Mouse (Mus musculus) MEL (cell line): ENCODE measurements around the gene Ippk. TPM values are rescaled to one million over a fixed set of nuclear protein-coding genes. Genes with fewer than 3 reads are reported as not detected.
A peak's percentile ranks its signal among the peaks of the same experiment; 100 is the strongest.

Experiments used
- DNase-seq: peaks from one replicate; pipeline ENCODE4 v3.0.0; 2011; ENCODE audit warnings: low read depth, low spot score
- H3K27ac ChIP-seq: 2 replicates; pipeline ENCODE4 v1.5.1; 2012; ENCODE audit warnings: low read depth, mild to moderate bottlenecking, control low read depth, low read length, moderate library complexity; ENCODE audit not compliant: control insufficient read depth
- H3K27me3 ChIP-seq, 2 experiments: fragments of 150-350 bp in 1 of 2; sonication (generic) in 1 of 2; 2 replicates each; pipeline ENCODE4 v1.6.1; 2012; ENCODE audit warnings: low read length in 2 of 2, mild to moderate bottlenecking in 2 of 2, improper control_type of control experiment in 1 of 2, moderate library complexity in 1 of 2; ENCODE audit not compliant: insufficient read depth in 2 of 2, control insufficient read depth in 1 of 2
- H3K36me3 ChIP-seq, 2 experiments: 2 replicates each; pipeline ENCODE4 v1.6.1; 2012 to 2014; ENCODE audit warnings: low read length in 2 of 2, improper control_type of control experiment in 1 of 2, inconsistent platforms in 1 of 2, mild to moderate bottlenecking in 1 of 2; ENCODE audit not compliant: insufficient read depth in 2 of 2, control insufficient read depth in 1 of 2
- H3K4me1 ChIP-seq, 2 experiments: fragments of 150-350 bp in 1 of 2; sonication (generic) in 1 of 2; 2 replicates each; pipeline ENCODE4 v1.6.1; 2012; ENCODE audit warnings: low read length in 2 of 2, improper control_type of control experiment in 1 of 2, mild to moderate bottlenecking in 1 of 2; ENCODE audit not compliant: insufficient read depth in 2 of 2, control insufficient read depth in 1 of 2
- H3K4me3 ChIP-seq, 2 experiments: fragments of 150-350 bp in 1 of 2; sonication (generic) in 1 of 2; 2 replicates each; pipeline ENCODE4 v1.5.1; 2012; ENCODE audit warnings: low read depth in 2 of 2, low read length in 2 of 2, mild to moderate bottlenecking in 2 of 2, moderate library complexity in 2 of 2, control low read depth in 1 of 2, improper control_type of control experiment in 1 of 2; ENCODE audit not compliant: control insufficient read depth in 1 of 2, insufficient read depth in 1 of 2
- H3K79me2 ChIP-seq: 2 replicates; pipeline ENCODE4 v1.6.1; 2012; ENCODE audit warnings: mild to moderate bottlenecking, low read length, moderate library complexity; ENCODE audit not compliant: control insufficient read depth, poor library complexity, insufficient read depth
- H3K9ac ChIP-seq: 2 replicates; pipeline ENCODE4 v1.6.1; 2012; ENCODE audit warnings: low read depth, mild to moderate bottlenecking, control low read depth, low read length, moderate library complexity; ENCODE audit not compliant: control insufficient read depth, poor library complexity, severe bottlenecking
- H3K9me3 ChIP-seq: fragments of 150-350 bp; sonication (generic); replicated peaks from 2 replicates; pipeline ENCODE4 v1.6.1; 2012; ENCODE audit warnings: mild to moderate bottlenecking, low read length, improper control_type of control experiment, moderate library complexity; ENCODE audit not compliant: insufficient read depth
- CHD2 ChIP-seq: IDR thresholded peaks from 2 replicates; pipeline ENCODE4 v1.6.1; 2011; ENCODE audit warnings: low read length, improper control_type of control experiment
- EP300 ChIP-seq, 2 experiments: IDR thresholded peaks; 2 replicates each; pipeline ENCODE4 v1.6.1; 2011; ENCODE audit warnings: improper control_type of control experiment in 2 of 2, low read length in 2 of 2, low read depth in 1 of 2, mild to moderate bottlenecking in 1 of 2
- ETS1 ChIP-seq: IDR thresholded peaks from 2 replicates; pipeline ENCODE4 v1.6.1; 2012; ENCODE audit warnings: low read depth, mild to moderate bottlenecking, inconsistent platforms, low read length, improper control_type of control experiment, moderate library complexity
- GABPA ChIP-seq: IDR thresholded peaks from 2 replicates; pipeline ENCODE4 v1.6.1; 2012; ENCODE audit warnings: low read depth, mild to moderate bottlenecking, inconsistent platforms, low read length, improper control_type of control experiment, moderate library complexity
- GATA1 ChIP-seq: IDR thresholded peaks from 2 replicates; pipeline ENCODE4 v1.6.1; 2011; ENCODE audit warnings: low read depth, low read length, improper control_type of control experiment
- MAX ChIP-seq: IDR thresholded peaks from 2 replicates; pipeline ENCODE4 v1.6.1; 2011; ENCODE audit warnings: low read length, improper control_type of control experiment
- NELFE ChIP-seq: IDR thresholded peaks from 2 replicates; pipeline ENCODE4 v1.6.1; 2011; ENCODE audit warnings: low read depth, low read length, improper control_type of control experiment
- NRF1 ChIP-seq: IDR thresholded peaks from 2 replicates; pipeline ENCODE4 v1.6.1; 2014; ENCODE audit warnings: low read depth, mild to moderate bottlenecking, inconsistent platforms, low read length, improper control_type of control experiment, moderate library complexity; ENCODE audit not compliant: poor library complexity, insufficient read depth, severe bottlenecking
- POLR2A ChIP-seq, 2 experiments: IDR thresholded peaks; 2 replicates each; pipeline ENCODE4 v1.6.1; 2011 to 2012; ENCODE audit warnings: low read length in 2 of 2, mild to moderate bottlenecking in 2 of 2, control low read depth in 1 of 2, improper control_type of control experiment in 1 of 2, low read depth in 1 of 2, moderate library complexity in 1 of 2; ENCODE audit not compliant: control insufficient read depth in 1 of 2, insufficient read depth in 1 of 2, poor library complexity in 1 of 2
- RCOR1 ChIP-seq: IDR thresholded peaks from 2 replicates; pipeline ENCODE4 v1.6.1; 2012; ENCODE audit warnings: low read depth, mild to moderate bottlenecking, inconsistent platforms, low read length, improper control_type of control experiment
- SMC3 ChIP-seq: IDR thresholded peaks from 2 replicates; pipeline ENCODE4 v1.6.1; 2011; ENCODE audit warnings: low read depth, low read length, improper control_type of control experiment
- TAL1 ChIP-seq: IDR thresholded peaks from 2 replicates; pipeline ENCODE4 v1.6.1; 2012; ENCODE audit warnings: mild to moderate bottlenecking, inconsistent platforms, low read length, moderate library complexity, mixed read lengths
- TCF12 ChIP-seq: IDR thresholded peaks from 2 replicates; pipeline ENCODE4 v1.6.1; 2014; ENCODE audit warnings: low read depth, mild to moderate bottlenecking, inconsistent platforms, low read length, improper control_type of control experiment, moderate library complexity
- UBTF ChIP-seq: IDR thresholded peaks from 2 replicates; pipeline ENCODE4 v1.6.1; 2012; ENCODE audit warnings: low read depth, mild to moderate bottlenecking, inconsistent platforms, low read length, improper control_type of control experiment, moderate library complexity, borderline replicate concordance; ENCODE audit not compliant: insufficient read depth
- ZKSCAN1 ChIP-seq: IDR thresholded peaks from 2 replicates; pipeline ENCODE4 v1.6.1; 2012; ENCODE audit warnings: low read depth, mild to moderate bottlenecking, inconsistent platforms, low read length, improper control_type of control experiment, moderate library complexity
- polyA plus RNA-seq, 2 experiments: library from polyadenylated mRNA; stranded (reverse) in 1 of 2; unstranded in 1 of 2; fragments of >175 nt in 1 of 2; fragments of >200 nt in 1 of 2; gene quantifications; 2 replicates each; pipeline versions ENCODE4 v1.2.1 to v1.2.4; 2012; ENCODE audit warnings: low replicate concordance in 2 of 2, low read depth in 1 of 2; ENCODE audit not compliant: insufficient read length in 2 of 2, insufficient read depth in 1 of 2, missing spikeins in 1 of 2
- total RNA-seq: library from RNA; depleted of rRNA; stranded (reverse); fragments of 300-350 nt; gene quantifications from 2 replicates; pipeline ENCODE4 v1.2.3, GENCODE M21; 2012

Ippk gene
- total and polyA plus RNA-seq, 3 experiments = 14.0 to 19.6 TPM; not detected in 1

DNA sequence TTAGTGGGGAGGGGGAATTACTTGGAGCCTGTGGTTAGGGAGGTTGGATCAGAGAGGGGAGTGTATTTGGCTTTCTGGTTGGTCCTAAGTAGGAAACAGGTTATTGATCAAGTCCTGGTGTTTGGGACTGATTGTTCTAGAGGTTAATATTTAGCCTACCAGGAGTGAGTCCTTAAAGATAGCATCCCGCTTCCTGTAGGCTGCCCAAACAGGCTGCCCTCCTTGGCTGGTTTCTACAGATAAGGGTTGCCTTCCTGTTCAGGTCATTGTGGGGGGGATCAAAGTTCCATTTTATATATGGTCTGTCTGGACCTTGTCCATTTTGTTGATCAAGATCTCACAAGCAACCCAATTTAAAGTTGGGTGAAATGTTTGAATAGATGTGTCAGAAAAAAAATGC lies 27.5 kb upstream of the Ippk start:
- Histone ChIP-seq H3K4me3 (no peak overlapping the region), H3K36me3 (peaks cover 0 to 8% of the 10 kb centered on the region in 2 experiments; a peak in 2 of 4 replicates), H3K27ac (no peak overlapping the region; the same call in 1 of the 2 replicates), H3K4me1 (peaks cover 0 to 11% of the 10 kb centered on the region in 2 experiments; a peak in 2 of 4 replicates), H3K9me3 (no peaks in the 10 kb centered on the region), H3K79me2 (no peaks in the 10 kb centered on the region), H3K9ac (no peak overlapping the region), H3K27me3 (no peaks in the 10 kb centered on the region)
- TF ChIP-seq RCOR1 (no peak), GATA1 (peak; percentile 65), TCF12 (peak; percentile 64; the same call in 1 of the 2 replicates), EP300 (IDR thresholded peaks at IDR 0.05; ENCODE audit: low read depth in 1 of 2, low read length in 2 of 2) (peak; percentile 64 to 72), CHD2 (no peak), ETS1 (0 out of 2 replicates have a peak, but pooled peaks have one; percentile 15), TAL1 (peak; percentile 76)
- peak; percentile 33 for DNase-seq

GRCm38 (mm10) chr13:49394886-49395447 lies 26.1 kb upstream of the Ippk start:
- H3K4me1 ChIP-seq = peaks cover 0 to 11% of the 10 kb centered on the region in 2 experiments; a peak in 2 of 4 replicates
- H3K27me3 ChIP-seq = no peaks in the 10 kb centered on the region
- H3K4me3 ChIP-seq = no peak overlapping the region
- no peaks in the 10 kb centered on the region for H3K9me3 ChIP-seq
- no peak for DNase-seq
- no peak overlapping the region for H3K27ac ChIP-seq
- TF ChIP-seq SMC3 (no peak), MAX (no peak), GABPA (no peak), POLR2A (IDR thresholded peaks at IDR 0.05; ENCODE audit: control insufficient read depth in 1 of 2, insufficient read depth in 1 of 2, low read depth in 1 of 2, low read length in 2 of 2, poor library complexity in 1 of 2) (no peak), TCF12 (no peak), NELFE (no peak), UBTF (no peak), NRF1 (no peak), ZKSCAN1 (no peak)
- no peaks in the 10 kb centered on the region for H3K79me2 ChIP-seq
- peaks cover 0 to 8% of the 10 kb centered on the region in 2 experiments; a peak in 2 of 4 replicates for H3K36me3 ChIP-seq
- no peak overlapping the region for H3K9ac ChIP-seq
